Mouse (Mus musculus) hindbrain, embryonic 11.5 days (tissue): ENCODE measurements around the gene Zfp740. TPM values are rescaled to one million over a fixed set of nuclear protein-coding genes. Genes with fewer than 3 reads are reported as not detected.

ENCODE experiments used
- ATAC-seq: fragments of 200-750 bp; cut with Nextera tagmentation; 2 replicates; pipeline ENCODE4 v1.8.0; 2017; ENCODE audit warnings: mild to moderate bottlenecking, moderate TSS enrichment, moderate library complexity; ENCODE audit not compliant: low FRiP score
- DNase-seq: peaks from one replicate; pipeline ENCODE4 v3.0.0-alpha.2; 2015; ENCODE audit warnings: low spot score
- H3K27ac ChIP-seq: fragments of 300-500 bp; sonication (generic); 2 replicates; pipeline ENCODE4 v1.5.1; 2014; ENCODE audit warnings: mild to moderate bottlenecking, low read depth, low read length
- H3K27me3 ChIP-seq: fragments of 300-500 bp; sonication (generic); 2 replicates; pipeline ENCODE4 v1.6.1; 2014; ENCODE audit warnings: mild to moderate bottlenecking, low read length, moderate library complexity, mixed read lengths; ENCODE audit not compliant: control insufficient read depth, insufficient read depth
- H3K36me3 ChIP-seq: fragments of 300-500 bp; sonication (generic); 2 replicates; pipeline ENCODE4 v1.6.1; 2014; ENCODE audit warnings: mild to moderate bottlenecking, low read length, moderate library complexity, mixed read lengths; ENCODE audit not compliant: control insufficient read depth, insufficient read depth
- H3K4me1 ChIP-seq: fragments of 300-500 bp; sonication (generic); replicated peaks from 2 replicates; pipeline ENCODE4 v1.6.1; 2014; ENCODE audit warnings: low read length, mixed read lengths; ENCODE audit not compliant: control insufficient read depth, insufficient read depth
- H3K4me2 ChIP-seq: fragments of 300-500 bp; sonication (generic); replicated peaks from 2 replicates; pipeline ENCODE4 v1.6.1; 2014; ENCODE audit warnings: mild to moderate bottlenecking, low read depth, low read length
- H3K4me3 ChIP-seq: fragments of 300-500 bp; sonication (generic); 2 replicates; pipeline ENCODE4 v1.5.1; 2014; ENCODE audit warnings: low read depth, low read length
- H3K9ac ChIP-seq: fragments of 300-500 bp; sonication (generic); 2 replicates; pipeline ENCODE4 v1.6.1; 2014; ENCODE audit warnings: low read depth, low read length
- H3K9me3 ChIP-seq: fragments of 300-500 bp; sonication (generic); 2 replicates; pipeline ENCODE4 v1.6.1; 2016; ENCODE audit warnings: low read length; ENCODE audit not compliant: control insufficient read depth
- WGBS: fragments of 180-500 bp; shearing (Covaris S2); extraction: QIAGEN DNeasy Blood & Tissue Kit; methylation state at CpG from one replicate; pipeline ENCODE4 v1.1.7; 2014; 5-methylcytosine and 5-hydroxymethylcytosine counted together
- polyA plus RNA-seq: library from polyadenylated mRNA; unstranded; fragments of >200 nt; fragmentation: Nextera tagmentation; extraction: Ambion mirVana; gene quantifications from 2 replicates; pipeline ENCODE4 v1.2.1, GENCODE M21; 2014

Zfp740 gene
- polyA plus RNA-seq, 1 experiment from 2014 or later: 49.7 TPM

GRCm38 (mm10) chr15:102188096-102188495, 15.0 kb upstream of the Zfp740 start:
- 88% methylated on average over 10 of the region's 10 CpGs for WGBS
- H3K27me3 ChIP-seq: no peaks in the 10 kb centered on the region

GRCm38 (mm10) chr15:102188883-102189282, 14.2 kb upstream of the Zfp740 start:
- H3K4me3 ChIP-seq: no peak overlapping the region
- WGBS: 71% methylated on average over 6 of the region's 6 CpGs
- H3K27ac ChIP-seq: no peak overlapping the region
- H3K27me3 ChIP-seq: no peaks in the 10 kb centered on the region
- no peak overlapping the region for H3K4me2 ChIP-seq
- no peak overlapping the region for H3K9ac ChIP-seq
- no peaks in the 10 kb centered on the region for H3K9me3 ChIP-seq
- DNase-seq: no peak
- no peaks in the 10 kb centered on the region for H3K36me3 ChIP-seq
- H3K4me1 ChIP-seq: no peaks in the 10 kb centered on the region
- ATAC-seq: no peak

More at GRCm38 (mm10) chr15:102188096-102188495, 15.0 kb upstream of the Zfp740 start:
- no peaks in the 10 kb centered on the region for H3K9me3 ChIP-seq
- H3K9ac ChIP-seq: no peak overlapping the region
- H3K36me3 ChIP-seq: no peaks in the 10 kb centered on the region
- no peak overlapping the region for H3K4me2 ChIP-seq
- no peak overlapping the region for H3K27ac ChIP-seq
- no peak overlapping the region for H3K4me3 ChIP-seq
- no peaks in the 10 kb centered on the region for H3K4me1 ChIP-seq
- ATAC-seq (no peak), DNase-seq (no peak)

DNA sequence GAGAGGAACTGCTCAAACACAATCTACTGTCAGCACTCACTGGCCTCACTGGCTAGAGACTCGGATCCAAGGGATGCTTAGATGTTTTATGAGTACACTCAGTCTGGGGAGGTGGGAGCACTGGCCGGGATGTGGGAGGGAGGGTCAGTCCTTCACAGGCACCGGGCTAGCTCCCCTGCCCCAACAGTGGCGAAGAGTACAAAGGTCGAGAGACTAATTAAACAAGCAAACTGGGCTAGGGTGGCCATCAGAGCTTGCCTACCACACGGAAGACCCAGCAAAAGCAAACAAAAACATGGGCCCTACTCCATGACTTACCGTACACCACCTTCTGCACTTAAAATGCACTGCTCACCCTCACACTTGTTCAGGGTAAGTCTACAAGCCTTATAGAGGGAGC, 11.3 kb upstream of the Zfp740 start:
- H3K4me2 ChIP-seq: no peak overlapping the region
- DNase-seq (no peak), ATAC-seq (no peak)
- H3K4me1 ChIP-seq: no peaks in the 10 kb centered on the region
- H3K36me3 ChIP-seq: no peaks in the 10 kb centered on the region
- H3K9ac ChIP-seq: no peak overlapping the region
- WGBS: 69% methylated on average over 7 of the region's 7 CpGs
- no peaks in the 10 kb centered on the region for H3K27me3 ChIP-seq
- no peaks in the 10 kb centered on the region for H3K9me3 ChIP-seq
- no peak overlapping the region for H3K4me3 ChIP-seq
- no peak overlapping the region for H3K27ac ChIP-seq

DNA sequence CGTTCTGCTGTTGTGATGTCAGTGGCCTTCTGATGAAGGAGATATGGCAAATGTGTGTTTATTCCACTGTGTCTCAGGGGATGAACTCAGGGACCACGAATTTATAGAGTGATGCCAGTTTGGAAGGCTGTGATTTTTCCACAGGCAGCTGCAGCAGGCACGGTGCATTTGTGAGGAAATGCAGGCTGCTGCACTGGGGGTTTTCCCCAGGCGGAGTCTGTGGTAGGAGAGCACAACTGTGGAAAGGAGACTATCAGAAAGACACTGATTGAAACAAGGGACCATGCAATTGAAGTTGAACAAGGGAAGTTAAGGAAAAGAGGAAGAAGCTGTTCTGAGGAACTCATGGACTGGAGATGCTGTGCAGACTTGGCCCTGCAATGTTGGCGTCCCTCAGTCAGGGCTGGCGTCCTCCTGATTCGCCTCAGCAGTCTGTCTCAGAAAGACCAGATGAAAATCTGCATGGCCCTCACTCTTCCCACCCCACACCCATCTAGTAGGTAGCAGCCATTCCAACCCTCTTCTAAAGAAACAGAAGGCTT, 10.7 kb upstream of the Zfp740 start:
- Histone ChIP-seq H3K27me3 (no peaks in the 10 kb centered on the region), H3K27ac (no peak overlapping the region), H3K9ac (no peak overlapping the region), H3K4me3 (no peak overlapping the region), H3K9me3 (no peaks in the 10 kb centered on the region), H3K4me1 (no peaks in the 10 kb centered on the region), H3K36me3 (no peaks in the 10 kb centered on the region), H3K4me2 (no peak overlapping the region)
- 81% methylated on average over 7 of the region's 7 CpGs for WGBS
- DNase-seq (no peak), ATAC-seq (no peak)

- DNase-seq (no peak), ATAC-seq (no peak)
- H3K4me3 ChIP-seq: no peak overlapping the region
- no peak overlapping the region for H3K9ac ChIP-seq
- no peak overlapping the region for H3K27ac ChIP-seq
- no peak overlapping the region for H3K4me2 ChIP-seq
- H3K9me3 ChIP-seq: no peaks in the 10 kb centered on the region
- 60% methylated on average over 5 of the region's 5 CpGs for WGBS
- H3K36me3 ChIP-seq: no peaks in the 10 kb centered on the region
- no peaks in the 10 kb centered on the region for H3K27me3 ChIP-seq
- H3K4me1 ChIP-seq: no peaks in the 10 kb centered on the region
Observed at GRCm38 (mm10) chr15:102192820-102193386, 10.1 kb upstream of the Zfp740 start.

GRCm38 (mm10) chr15:102193652-102194051, 9.4 kb upstream of the Zfp740 start:
- Histone ChIP-seq H3K36me3 (no peaks in the 10 kb centered on the region), H3K4me1 (no peaks in the 10 kb centered on the region), H3K27ac (no peak overlapping the region), H3K4me2 (no peak overlapping the region), H3K9me3 (no peaks in the 10 kb centered on the region), H3K27me3 (no peaks in the 10 kb centered on the region), H3K9ac (no peak overlapping the region), H3K4me3 (no peak overlapping the region)
- ATAC-seq: no peak
- WGBS: 92% methylated on average over 4 of the region's 4 CpGs
- no peak for DNase-seq

- Histone ChIP-seq H3K4me1 (no peaks in the 10 kb centered on the region), H3K4me2 (no peak overlapping the region), H3K27ac (no peak overlapping the region), H3K9me3 (no peaks in the 10 kb centered on the region), H3K9ac (no peak overlapping the region), H3K27me3 (no peaks in the 10 kb centered on the region), H3K36me3 (no peaks in the 10 kb centered on the region), H3K4me3 (no peak overlapping the region)
- DNase-seq (no peak), ATAC-seq (no peak)
- 87% methylated on average over 4 of the region's 4 CpGs for WGBS
Observed at GRCm38 (mm10) chr15:102194439-102194838, 8.6 kb upstream of the Zfp740 start.

DNA sequence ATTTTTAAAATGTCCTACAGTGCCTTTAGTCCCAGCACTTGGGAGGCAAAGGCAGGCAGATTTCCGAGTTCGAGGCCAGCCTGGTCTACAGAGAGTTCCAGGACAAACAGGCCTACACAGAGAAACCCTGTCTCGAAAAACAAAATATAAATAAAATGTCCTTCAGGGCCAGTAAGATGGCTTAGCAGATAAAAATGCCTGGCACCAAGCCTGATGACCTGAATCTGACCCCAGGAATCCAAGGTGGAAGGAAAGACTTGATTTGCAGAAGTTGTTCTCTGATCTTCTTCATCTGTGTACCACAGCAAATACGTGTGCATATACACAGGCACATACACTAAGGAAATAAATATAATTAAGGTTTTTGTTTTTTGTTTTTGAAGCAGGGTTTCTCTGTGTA, 7.7 kb upstream of the Zfp740 start:
- no peak overlapping the region for H3K4me2 ChIP-seq
- no peak for ATAC-seq
- no peaks in the 10 kb centered on the region for H3K9me3 ChIP-seq
- H3K4me1 ChIP-seq: no peaks in the 10 kb centered on the region
- H3K36me3 ChIP-seq: no peaks in the 10 kb centered on the region
- H3K4me3 ChIP-seq: no peak overlapping the region
- WGBS: 93% methylated on average over 4 of the region's 4 CpGs
- no peaks in the 10 kb centered on the region for H3K27me3 ChIP-seq
- no peak overlapping the region for H3K9ac ChIP-seq
- DNase-seq: no peak
- H3K27ac ChIP-seq: no peak overlapping the region

DNA sequence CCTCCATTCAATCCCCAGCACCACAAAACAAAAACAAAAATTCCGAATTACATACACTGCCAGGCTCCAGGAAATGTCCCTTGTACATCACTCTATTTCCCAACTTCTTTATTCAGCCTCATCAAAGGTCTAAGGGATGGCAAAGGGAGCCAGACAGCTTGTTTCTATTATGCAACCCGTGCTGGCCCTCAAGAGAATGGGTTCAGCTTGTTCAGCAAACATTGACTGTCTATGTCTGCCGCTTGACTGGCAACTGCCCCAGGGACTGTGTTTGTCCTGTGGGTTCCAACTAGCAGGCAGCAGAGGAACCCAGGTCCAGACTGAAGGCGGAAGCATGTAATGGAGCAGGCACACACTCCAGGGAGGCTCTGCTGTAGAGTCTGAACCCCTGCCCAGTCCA, 4.2 kb upstream of the Zfp740 start:
- Histone ChIP-seq H3K27ac (no peak overlapping the region), H3K36me3 (no peaks in the 10 kb centered on the region), H3K9me3 (no peaks in the 10 kb centered on the region), H3K4me1 (no peaks in the 10 kb centered on the region; the same call in 1 of the 2 replicates), H3K27me3 (no peaks in the 10 kb centered on the region), H3K4me2 (no peak overlapping the region), H3K9ac (no peak overlapping the region), H3K4me3 (no peak overlapping the region)
- 77% methylated on average over 4 of the region's 4 CpGs for WGBS
- DNase-seq: no peak
- ATAC-seq: no peak
